Mouse (Mus musculus): ENCODE measurements around the gene Acoxl. TPM values are rescaled to one million over a fixed set of nuclear protein-coding genes. Genes with fewer than 3 reads are reported as not detected.

Acoxl gene
- polyA plus RNA-seq, 1 experiment, result not detected

DNA sequence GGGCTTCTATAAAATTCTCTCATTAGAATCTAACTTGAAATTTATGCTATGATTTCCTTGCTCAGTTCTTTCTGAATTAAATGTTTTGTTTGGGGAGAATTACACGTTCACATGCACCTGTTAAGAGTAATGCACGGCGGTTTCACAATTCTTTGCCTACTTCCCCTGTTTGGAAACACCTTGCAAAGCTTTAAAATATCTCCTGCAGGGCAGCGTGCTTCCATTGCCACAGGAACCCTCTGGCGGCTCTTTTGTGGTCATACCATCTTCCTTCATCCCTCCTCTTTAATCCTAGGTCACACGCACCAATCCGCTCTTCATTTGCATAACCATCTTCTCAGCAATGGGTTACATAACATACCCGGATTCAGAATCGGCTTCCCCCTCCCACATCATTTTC, 272.9 kb downstream of the Acoxl start:
- no peaks in the 10 kb centered on the region for H3K27me3 ChIP-seq (replicated peaks; ENCODE audit: control insufficient read depth, insufficient read depth, low read length)
- H3K4me3 ChIP-seq (ENCODE audit: insufficient read depth, low read depth, low read length), result no peak overlapping the region
- TF ChIP-seq POLR2A (IDR thresholded peaks at IDR 0.05; ENCODE audit: low read depth, low read length), result no peak
- no peak for TF ChIP-seq CTCF (conservative IDR thresholded peaks at IDR 0.05; ENCODE audit: insufficient read depth, insufficient read length, low read depth, low read length)
- no peaks in the 10 kb centered on the region for H3K4me1 ChIP-seq (ENCODE audit: control insufficient read depth, insufficient read depth, low read length)
- H3K36me3 ChIP-seq (ENCODE audit: control insufficient read depth, insufficient read depth, low read length), result no peaks in the 10 kb centered on the region
- 76% methylated on average over 9 of the region's 9 CpGs for WGBS
- no peak for DNase-seq
- H3K27ac ChIP-seq (ENCODE audit: insufficient read depth, low read depth, low read length), result no peak overlapping the region

DNA sequence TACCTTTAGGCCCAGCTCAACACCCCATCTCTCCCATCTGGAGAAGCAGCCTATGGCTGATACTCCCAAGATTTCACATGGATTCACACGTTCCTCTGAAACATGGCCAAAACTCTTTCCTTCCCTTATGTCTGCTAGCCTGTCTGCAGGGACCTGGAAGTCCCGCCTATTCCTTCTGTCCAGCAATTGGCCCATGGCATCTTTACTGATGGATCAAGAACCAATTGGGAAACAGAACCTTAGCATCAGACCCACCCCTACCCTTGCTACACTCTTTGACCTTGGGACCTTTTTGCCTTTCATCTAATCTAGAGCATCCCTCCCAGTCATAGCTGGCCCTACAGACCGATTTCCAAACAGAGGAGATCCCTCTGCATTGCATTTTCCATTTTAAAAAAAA, 275.9 kb downstream of the Acoxl start:
- no peak for TF ChIP-seq CTCF (conservative IDR thresholded peaks at IDR 0.05; ENCODE audit: insufficient read depth, insufficient read length, low read depth, low read length)
- DNase-seq, result no peak
- 90% methylated on average over 3 of the region's 3 CpGs for WGBS
- H3K27ac ChIP-seq (ENCODE audit: insufficient read depth, low read depth, low read length), result no peak overlapping the region
- no peaks in the 10 kb centered on the region for H3K4me1 ChIP-seq (ENCODE audit: control insufficient read depth, insufficient read depth, low read length)
- H3K27me3 ChIP-seq (replicated peaks; ENCODE audit: control insufficient read depth, insufficient read depth, low read length), result no peaks in the 10 kb centered on the region
- H3K36me3 ChIP-seq (ENCODE audit: control insufficient read depth, insufficient read depth, low read length), result no peaks in the 10 kb centered on the region
- no peak overlapping the region for H3K4me3 ChIP-seq (ENCODE audit: insufficient read depth, low read depth, low read length)

DNA sequence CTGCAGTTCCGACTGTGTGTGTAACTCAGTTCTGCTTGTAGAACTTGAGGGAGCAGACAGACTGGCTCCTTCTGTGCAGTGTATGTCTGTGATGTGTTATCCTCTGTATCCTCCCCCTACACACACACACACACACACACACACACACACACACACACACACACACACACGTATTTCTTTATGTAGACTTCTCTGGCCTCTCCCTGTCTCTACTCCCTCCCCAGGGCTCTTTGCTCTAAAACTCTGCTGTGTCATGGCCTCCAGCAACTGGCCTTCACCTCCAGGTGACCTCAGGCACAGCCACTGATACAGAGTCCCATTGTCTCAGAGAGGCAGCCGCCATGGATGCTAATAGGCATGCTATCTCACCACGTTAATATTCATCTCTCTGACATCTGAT, 276.9 kb downstream of the Acoxl start:
- DNase-seq, result no peak
- Histone ChIP-seq H3K36me3 (ENCODE audit: control insufficient read depth, insufficient read depth, low read length) (no peaks in the 10 kb centered on the region), H3K4me3 (ENCODE audit: insufficient read depth, low read depth, low read length) (no peak overlapping the region), H3K27ac (ENCODE audit: insufficient read depth, low read depth, low read length) (no peak overlapping the region), H3K4me1 (ENCODE audit: control insufficient read depth, insufficient read depth, low read length) (no peaks in the 10 kb centered on the region), H3K27me3 (replicated peaks; ENCODE audit: control insufficient read depth, insufficient read depth, low read length) (no peaks in the 10 kb centered on the region)
- TF ChIP-seq POLR2A (IDR thresholded peaks at IDR 0.05; ENCODE audit: low read depth, low read length), result no peak
- TF ChIP-seq CTCF (conservative IDR thresholded peaks at IDR 0.05; ENCODE audit: insufficient read depth, insufficient read length, low read depth, low read length), result no peak
- WGBS, result 80% methylated on average over 4 of the region's 4 CpGs

DNA sequence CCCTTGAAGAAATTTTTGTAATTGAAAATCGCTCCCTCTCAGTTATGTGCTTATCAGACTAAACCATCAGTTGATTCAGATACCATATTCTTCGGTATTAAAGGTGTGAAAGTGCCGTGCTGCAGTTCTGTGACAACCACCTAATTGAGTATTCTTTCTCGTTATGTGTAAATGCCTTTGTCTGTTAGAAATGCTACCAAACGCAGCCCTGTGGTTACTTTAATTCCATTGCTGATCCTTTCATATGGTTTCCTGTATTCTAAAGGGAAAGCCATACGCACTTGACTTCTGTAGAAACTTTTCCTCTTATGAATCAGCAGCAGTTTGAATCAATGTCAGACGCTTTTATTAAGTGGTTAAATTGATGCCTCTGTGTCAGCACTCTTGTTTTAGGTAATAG, 278.9 kb downstream of the Acoxl start:
- Histone ChIP-seq H3K27me3 (replicated peaks; ENCODE audit: control insufficient read depth, insufficient read depth, low read length) (no peaks in the 10 kb centered on the region), H3K4me1 (ENCODE audit: control insufficient read depth, insufficient read depth, low read length) (no peaks in the 10 kb centered on the region), H3K36me3 (ENCODE audit: control insufficient read depth, insufficient read depth, low read length) (no peaks in the 10 kb centered on the region), H3K4me3 (ENCODE audit: insufficient read depth, low read depth, low read length) (no peak overlapping the region), H3K27ac (ENCODE audit: insufficient read depth, low read depth, low read length) (no peak overlapping the region)
- WGBS, result 85% methylated on average over 7 of the region's 7 CpGs
- TF ChIP-seq CTCF (conservative IDR thresholded peaks at IDR 0.05; ENCODE audit: insufficient read depth, insufficient read length, low read depth, low read length) (no peak), POLR2A (IDR thresholded peaks at IDR 0.05; ENCODE audit: low read depth, low read length) (no peak)
- no peak for DNase-seq

DNA sequence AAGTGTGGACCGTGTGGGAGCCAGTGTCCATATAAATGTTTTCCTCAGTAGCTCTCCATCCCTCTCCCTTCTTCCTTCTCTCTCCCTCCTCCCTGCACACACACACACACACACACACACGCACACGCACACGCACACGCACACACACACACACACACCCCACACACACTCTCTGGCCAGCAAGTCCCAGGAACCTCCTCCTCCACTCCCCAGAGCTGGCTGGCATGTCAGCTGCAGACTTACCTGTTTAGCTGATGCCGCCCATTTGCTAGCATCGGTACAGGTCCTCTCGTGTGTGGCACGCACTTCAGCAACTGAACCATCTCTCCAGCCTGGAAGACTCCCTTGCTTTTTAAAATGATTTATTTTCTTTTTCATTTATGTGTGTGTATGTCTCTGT, 280.3 kb downstream of the Acoxl start:
- no peak for DNase-seq
- WGBS, result 85% methylated on average over 9 of the region's 9 CpGs
- no peaks in the 10 kb centered on the region for H3K36me3 ChIP-seq (ENCODE audit: control insufficient read depth, insufficient read depth, low read length)

DNA sequence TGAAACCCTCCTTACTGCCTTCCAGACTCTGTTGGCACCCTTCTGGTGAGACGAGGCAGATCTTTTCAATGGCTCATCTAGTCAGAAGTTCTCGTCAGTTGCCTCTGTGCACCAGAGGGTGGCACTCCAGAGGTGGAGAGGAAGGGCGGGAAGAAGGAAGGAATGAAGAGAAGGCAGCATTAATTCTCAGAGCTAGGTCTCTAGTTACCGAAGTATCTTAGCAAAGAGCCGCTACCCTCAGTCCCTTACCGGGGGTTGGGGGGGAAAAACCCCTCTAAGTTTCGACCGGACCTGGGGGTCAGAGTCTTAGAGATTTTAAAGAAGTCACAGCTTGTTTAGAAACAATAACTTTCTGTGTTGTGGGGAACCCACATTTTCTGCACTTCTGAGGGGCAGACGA, 283.8 kb downstream of the Acoxl start:
- peak; percentile 69 for DNase-seq
- WGBS, result 4% methylated on average over 9 of the region's 9 CpGs
- H3K36me3 ChIP-seq (ENCODE audit: control insufficient read depth, insufficient read depth, low read length), result no peaks in the 10 kb centered on the region
- peaks cover 9% of the 10 kb centered on the region for H3K4me1 ChIP-seq (ENCODE audit: control insufficient read depth, insufficient read depth, low read length)
- H3K4me3 ChIP-seq (ENCODE audit: insufficient read depth, low read depth, low read length), result no peak overlapping the region
- H3K27me3 ChIP-seq (replicated peaks; ENCODE audit: control insufficient read depth, insufficient read depth, low read length), result no peaks in the 10 kb centered on the region
- H3K27ac ChIP-seq (ENCODE audit: insufficient read depth, low read depth, low read length), result no peak overlapping the region
- TF ChIP-seq CTCF (conservative IDR thresholded peaks at IDR 0.05; ENCODE audit: insufficient read depth, insufficient read length, low read depth, low read length), result peak; percentile 94
- TF ChIP-seq POLR2A (IDR thresholded peaks at IDR 0.05; ENCODE audit: low read depth, low read length), result no peak

More for the DNA sequence above, 280.3 kb downstream of the Acoxl start:
- Histone ChIP-seq H3K4me1 (ENCODE audit: control insufficient read depth, insufficient read depth, low read length) (no peaks in the 10 kb centered on the region; the same call in 1 of the 2 replicates), H3K4me3 (ENCODE audit: insufficient read depth, low read depth, low read length) (no peak overlapping the region), H3K27ac (ENCODE audit: insufficient read depth, low read depth, low read length) (no peak overlapping the region), H3K27me3 (replicated peaks; ENCODE audit: control insufficient read depth, insufficient read depth, low read length) (no peaks in the 10 kb centered on the region)
- TF ChIP-seq POLR2A (IDR thresholded peaks at IDR 0.05; ENCODE audit: low read depth, low read length), result no peak
- no peak for TF ChIP-seq CTCF (conservative IDR thresholded peaks at IDR 0.05; ENCODE audit: insufficient read depth, insufficient read length, low read depth, low read length)

DNA sequence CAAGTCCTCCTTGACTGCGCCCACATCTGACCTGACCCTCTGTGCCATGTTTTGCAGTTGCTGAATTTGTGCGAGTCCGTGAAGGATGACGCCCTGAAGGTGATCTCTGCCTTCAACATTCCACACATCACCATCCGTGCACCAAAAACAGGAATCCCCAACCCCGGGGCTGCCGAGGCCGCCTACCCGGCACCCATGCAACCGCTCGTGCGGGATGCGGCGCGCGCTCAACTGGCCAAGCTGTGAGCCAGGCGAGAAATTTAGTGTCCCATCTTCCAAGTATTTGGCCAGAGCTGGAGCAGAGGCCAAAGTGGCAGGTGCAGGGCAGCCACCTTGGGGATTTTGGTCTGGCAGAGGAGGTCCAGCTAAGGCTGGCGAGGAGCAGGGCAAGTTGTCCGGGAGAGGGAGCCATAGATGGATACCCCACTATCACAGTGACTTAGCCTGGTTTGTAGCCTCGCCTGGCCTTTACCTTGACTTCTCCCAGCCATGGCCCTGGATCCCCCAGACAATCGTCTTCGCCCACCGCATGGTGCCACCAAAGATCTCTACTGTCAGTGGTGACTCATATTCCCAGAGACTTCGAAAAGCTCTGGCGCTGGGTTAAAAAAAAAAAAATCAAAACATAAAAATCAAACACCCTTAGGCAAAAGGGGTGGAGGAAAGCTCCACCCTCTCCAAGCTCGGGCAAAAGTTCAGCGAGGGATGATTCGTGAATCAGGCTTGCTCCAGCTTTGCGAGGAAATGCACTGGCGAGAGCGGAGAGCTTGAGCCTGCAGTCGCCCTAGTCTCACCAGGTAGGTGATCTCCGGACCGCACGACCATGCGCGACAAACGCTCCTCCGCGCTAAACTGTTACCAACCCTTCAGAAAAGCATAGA, 284.5 kb downstream of the Acoxl start:
- DNase-seq, result peak; percentile 56
- no peak overlapping the region for H3K4me3 ChIP-seq (ENCODE audit: insufficient read depth, low read depth, low read length)
- H3K4me1 ChIP-seq (ENCODE audit: control insufficient read depth, insufficient read depth, low read length), result peaks cover 9% of the 10 kb centered on the region
- peak; percentile 50 for TF ChIP-seq CTCF (conservative IDR thresholded peaks at IDR 0.05; ENCODE audit: insufficient read depth, insufficient read length, low read depth, low read length)
- TF ChIP-seq POLR2A (IDR thresholded peaks at IDR 0.05; ENCODE audit: low read depth, low read length), result no peak
- no peaks in the 10 kb centered on the region for H3K27me3 ChIP-seq (replicated peaks; ENCODE audit: control insufficient read depth, insufficient read depth, low read length)
- no peaks in the 10 kb centered on the region for H3K36me3 ChIP-seq (ENCODE audit: control insufficient read depth, insufficient read depth, low read length)
- WGBS, result 3% methylated on average over 40 of the region's 40 CpGs
- no peak overlapping the region for H3K27ac ChIP-seq (ENCODE audit: insufficient read depth, low read depth, low read length)
